Mouse (Mus musculus) spleen, postnatal 14 days (tissue): Measurements from ENCODE around the gene Clip2.

ENCODE experiments used
- DNase-seq, 2 experiments: peaks; one replicate each; pipeline ENCODE4 v3.0.0; 2021 to 2022; ENCODE audit warnings: low spot score in 2 of 2

Gene Clip2

DNA sequence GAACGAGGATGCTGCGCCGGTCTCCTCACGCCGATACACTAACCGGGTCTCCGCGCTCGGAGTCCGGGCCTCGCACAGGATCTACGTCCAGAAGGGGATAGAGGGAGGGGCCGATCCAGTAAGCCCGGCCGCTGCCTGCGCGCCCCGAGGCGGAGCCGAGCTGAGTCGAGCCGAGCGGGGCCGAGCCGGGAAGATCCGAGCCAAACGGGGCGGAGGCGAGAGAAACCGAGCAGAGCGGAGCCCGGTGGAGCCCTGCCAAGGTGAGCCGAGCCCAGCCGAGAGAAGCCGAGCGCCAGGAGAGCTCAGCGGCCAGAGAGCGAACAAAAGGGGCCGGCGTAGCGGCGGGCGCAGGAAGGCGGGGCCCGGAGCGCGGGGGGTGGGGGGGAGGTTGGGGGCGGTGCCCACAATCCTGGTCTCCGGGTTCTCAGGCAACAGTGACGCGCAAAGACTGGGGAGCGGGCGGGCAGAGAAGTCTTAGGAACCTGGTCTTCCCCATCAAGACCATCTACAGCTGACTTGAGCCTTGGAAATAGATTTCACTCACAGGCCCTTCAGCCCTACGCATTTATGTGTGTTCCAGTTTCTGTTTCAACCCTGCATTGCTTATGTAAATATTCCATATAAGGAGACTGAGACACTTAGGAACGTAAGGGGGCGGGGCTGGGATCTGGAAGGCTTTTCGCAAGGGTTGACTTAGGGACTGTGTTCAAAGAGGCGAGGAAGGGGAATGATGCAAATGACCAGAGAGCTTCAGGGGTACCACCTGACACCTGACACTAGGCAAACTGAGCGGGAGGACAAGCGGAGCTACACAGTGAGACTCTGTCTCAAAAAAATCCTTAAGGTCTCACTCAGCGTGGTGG, at the start of gene Clip2:
TSS of gene Clip2 (minus strand) at position 325 of the 863 bp plus-strand sequence.
- peak; percentile 72 to 86 for DNase-seq

DNA sequence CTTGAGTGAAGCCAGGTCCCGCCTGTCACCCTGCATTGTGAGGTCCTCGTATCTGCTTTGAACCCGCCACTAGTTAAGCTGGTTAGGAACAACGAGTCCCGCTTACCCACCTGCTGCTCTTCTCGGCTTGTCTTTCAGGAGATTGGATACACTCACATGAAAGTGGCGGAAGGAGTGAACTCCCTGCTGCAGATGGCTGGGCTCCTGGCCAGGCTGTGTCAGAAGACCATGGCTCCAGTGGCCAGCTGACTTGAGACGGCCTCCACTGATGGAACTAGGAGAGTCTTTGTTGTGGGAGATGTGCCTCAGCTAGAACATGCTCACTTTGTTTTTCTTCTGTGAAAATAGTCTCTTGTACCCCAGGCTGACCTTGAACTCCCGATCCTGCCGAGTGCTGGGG, 45.5 kb upstream of the Clip2 start:
- DNase-seq: no peak

DNA sequence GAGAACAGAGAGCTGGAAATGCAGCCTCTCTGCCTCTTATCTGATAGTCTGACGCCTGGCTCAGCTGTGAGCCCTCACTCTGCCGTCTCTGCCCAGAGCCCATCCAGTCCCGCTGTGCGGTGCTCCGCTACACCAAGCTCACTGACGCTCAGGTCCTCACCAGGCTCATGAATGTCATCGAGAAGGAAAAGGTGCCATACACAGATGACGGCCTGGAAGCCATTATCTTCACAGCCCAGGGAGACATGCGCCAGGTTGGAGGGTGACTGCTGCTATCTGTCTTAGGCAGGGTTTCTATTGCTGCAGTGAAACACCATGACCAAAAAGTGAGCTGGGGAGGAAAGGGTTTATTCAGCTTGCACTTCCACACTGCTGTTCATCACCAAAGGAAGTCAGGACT, 40.9 kb upstream of the Clip2 start:
- peak in 1 of 2 experiments; percentile 28 for DNase-seq

DNA sequence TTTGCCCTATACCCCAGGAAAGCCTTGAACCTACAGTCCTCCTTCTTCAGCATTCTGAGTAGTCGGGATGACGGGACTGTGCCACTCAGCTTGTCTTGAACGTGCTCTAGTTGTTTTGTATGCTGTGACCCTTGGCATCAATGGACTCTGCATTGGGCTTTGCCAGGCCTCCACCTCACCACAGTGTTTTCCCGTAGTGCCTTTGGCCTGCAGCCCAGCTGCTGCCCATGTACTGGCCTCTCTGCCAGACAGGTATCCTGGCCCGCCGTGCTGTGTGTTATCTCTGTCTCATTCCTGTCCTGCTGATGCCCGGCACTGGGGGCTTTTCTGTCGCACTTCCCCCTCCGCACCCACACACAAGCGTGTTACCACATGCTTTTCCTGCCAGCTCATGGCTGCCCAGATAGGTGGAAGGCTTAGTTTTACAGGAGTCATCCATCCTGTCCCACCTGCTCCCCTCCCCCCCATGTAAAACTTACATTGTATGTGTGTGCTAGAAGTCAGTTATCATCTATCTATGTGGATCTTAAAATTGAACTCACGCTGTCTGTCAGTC, 39.9 kb upstream of the Clip2 start:
- DNase-seq: no peak

DNA sequence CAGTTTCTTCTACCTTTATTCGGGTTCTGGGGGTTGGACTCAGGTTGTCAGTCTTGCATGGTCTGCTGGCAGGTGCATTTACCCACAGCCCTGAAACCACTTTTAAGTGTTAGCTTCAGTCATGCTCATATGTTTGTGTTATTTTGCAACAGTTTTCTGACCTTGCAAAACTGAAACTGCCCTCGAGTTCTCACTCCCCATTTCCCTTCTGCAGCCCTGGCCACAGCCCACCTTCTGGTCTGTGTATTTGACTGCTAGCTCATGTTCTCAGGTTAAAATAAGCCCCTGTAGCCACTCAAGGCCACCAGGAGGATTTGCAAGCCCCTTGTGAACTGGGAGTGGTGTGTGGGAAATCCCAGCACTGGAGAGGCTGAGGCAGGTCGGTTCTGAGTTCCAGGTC, 37.7 kb upstream of the Clip2 start:
- DNase-seq: no peak

DNA sequence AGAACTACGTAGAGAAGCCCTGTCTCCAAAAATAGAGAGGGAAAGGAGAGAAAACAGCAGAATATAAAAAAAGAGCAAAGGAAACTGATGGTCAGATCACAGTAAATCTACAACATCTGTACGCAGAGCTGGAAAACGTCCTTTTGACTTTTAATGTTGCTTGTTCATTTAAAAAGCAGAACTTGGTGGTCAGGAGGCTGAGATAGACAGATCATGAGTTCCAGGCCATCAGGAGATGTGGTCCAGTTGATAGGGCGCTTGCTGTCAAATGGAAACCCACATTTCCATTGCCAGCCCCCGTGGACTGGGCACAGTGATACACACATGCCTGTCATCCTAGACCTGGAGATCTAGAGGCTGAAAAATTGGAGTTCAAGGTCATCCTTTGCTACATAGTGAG, 32.6 kb upstream of the Clip2 start:
- DNase-seq: no peak

DNA sequence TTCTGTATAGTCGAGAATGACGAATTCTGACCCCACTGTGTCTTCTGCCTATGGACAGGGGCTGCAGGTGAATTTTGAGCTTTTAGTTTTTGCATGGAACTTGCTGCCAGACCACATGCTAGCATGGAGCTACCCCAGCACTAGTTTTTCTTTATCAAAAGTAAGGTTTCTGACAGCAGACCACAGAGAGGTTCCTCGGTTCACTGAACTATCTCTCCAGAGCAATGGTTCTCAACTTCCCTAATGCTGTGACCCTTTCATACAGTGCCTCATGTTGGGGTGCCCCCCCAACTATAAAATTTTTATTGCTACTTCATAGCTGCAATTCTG, 31.6 kb upstream of the Clip2 start:
- DNase-seq: no peak

DNA sequence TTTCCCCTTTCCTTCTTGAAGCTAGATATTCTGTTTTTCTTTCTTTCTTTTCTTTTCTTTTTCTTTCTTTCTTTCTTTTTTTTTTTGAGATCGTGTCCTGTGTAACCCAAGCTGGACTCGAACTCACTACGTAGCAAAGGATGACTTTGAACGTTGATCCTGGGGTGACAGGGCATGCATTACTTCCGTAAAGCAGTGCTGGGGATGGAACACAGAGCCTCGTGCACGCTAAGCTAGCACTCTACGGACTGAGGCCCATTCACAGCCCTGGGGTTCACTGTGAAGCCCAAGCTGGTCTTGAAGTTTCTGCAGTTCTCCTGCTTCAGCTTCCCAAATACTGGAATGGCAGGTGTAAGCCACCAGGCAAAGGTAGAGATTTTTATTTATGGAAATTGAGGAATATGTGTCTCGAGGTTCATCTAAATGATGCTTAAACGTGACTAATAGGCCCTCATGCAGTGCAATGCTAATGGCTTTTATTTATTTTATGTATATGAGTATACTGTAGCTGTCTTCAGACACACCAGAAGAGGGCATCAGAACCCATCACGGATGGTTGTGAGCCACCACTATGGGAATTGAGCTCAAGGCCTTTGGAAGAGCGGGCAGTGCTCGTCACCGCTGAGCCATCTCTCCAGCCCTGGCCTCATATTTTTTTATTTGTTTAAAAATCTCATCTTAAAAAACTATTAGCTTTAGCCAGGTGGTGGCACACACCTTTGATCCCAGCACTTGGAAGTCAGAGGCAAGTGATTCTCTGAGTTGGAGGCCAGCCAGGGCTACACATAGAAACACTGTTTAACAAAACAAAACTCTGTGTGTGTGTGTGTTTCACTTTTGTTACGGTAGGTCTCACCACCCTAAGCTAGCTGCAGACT, 31.0 kb upstream of the Clip2 start:
- no peak for DNase-seq

DNA sequence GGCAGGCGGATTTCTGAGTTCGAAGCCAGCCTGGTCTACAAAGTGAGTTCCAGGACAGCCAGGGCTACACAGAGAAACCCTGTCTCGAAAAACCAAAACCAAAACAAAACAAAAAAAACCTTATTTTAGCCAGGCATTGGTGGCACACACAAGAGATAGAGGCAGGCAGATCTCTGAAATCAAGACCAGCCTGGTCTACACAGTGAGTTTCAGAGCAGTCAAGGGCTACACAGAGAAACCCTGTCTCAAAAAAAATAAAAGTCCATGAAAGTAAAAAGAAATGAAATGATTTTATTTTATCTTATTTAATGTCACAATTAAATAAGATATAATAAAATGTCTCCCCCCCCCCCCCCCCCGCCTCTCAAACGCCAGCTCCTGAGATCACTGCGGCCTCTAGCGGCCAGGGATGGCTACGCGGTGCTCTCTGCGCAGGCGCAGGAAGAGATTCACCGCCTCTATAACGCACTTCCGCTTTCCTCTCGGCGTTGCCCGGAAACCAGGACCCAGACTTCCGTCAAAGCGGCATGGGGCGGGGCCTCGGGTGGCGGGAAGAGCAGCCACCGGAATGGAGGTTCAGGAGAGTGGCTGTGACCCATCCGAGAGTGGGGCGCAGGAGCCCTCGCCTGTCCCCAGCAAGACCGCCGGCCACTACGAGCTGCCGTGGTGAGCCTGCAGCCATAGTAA, 30.1 kb upstream of the Clip2 start:
- DNase-seq: peak; percentile 95 to 97

DNA sequence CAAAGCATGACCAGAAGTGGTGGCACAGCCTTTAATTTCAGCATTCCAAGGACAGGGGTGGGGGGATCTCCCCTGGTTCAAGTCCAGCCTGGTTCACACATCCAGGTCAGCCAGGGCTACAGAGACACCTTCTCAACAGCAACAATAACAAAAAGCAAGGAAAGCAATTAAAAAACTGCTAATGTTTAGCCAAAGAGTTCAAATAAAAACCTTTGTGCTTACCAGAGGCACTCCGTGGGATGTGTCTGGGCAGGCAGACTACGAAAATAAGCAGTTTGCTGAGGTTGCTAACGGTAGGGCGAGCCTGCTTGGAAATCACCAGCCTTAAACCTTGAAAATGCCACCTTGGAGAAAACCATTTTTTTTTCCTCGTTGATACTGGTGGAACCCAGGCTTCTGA, 28.9 kb upstream of the Clip2 start, which contains the start of gene Rfc2:
TSS of gene Rfc2 (plus strand) at position 221 of the 400 bp plus-strand sequence.
- no peak for DNase-seq

DNA sequence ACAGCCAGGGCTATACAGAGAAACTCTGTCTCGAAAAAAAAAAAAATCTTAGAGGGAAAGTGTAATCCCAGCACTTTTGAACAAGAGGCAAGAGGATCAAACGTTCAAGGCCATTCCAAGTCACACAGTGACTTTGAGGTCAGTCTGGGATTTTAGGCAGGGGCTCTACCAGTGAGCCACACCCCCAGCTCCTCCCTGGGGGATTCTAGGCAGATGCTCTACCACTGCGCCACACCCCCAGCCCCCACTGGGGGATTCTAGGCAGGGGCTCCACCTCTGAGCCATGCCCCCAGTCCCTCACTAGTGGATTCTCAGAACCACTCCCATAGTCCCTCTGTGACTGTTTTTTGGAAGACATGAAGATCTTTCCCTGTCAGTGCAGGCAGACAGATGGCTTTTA, 26.9 kb upstream of the Clip2 start:
- no peak for DNase-seq

DNA sequence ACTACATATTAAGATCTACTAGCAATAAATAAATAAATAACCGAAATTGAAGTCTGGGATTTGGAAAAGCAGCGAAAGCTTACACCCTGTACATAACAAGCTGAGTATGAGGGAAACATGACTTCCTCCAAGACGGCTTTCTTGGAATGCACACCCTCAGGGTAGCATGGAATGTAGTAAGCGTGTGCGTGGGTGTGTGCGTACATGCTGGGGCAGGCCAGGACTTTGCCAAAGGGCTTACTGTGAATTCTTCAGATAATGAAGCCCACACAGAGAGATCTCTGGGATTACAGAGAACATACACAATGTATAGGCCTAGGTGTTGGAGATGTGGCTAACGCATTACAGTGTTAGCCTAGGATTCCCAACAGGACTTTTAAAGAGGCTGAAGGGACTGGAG, 25.3 kb upstream of the Clip2 start:
- no peak for DNase-seq

DNA sequence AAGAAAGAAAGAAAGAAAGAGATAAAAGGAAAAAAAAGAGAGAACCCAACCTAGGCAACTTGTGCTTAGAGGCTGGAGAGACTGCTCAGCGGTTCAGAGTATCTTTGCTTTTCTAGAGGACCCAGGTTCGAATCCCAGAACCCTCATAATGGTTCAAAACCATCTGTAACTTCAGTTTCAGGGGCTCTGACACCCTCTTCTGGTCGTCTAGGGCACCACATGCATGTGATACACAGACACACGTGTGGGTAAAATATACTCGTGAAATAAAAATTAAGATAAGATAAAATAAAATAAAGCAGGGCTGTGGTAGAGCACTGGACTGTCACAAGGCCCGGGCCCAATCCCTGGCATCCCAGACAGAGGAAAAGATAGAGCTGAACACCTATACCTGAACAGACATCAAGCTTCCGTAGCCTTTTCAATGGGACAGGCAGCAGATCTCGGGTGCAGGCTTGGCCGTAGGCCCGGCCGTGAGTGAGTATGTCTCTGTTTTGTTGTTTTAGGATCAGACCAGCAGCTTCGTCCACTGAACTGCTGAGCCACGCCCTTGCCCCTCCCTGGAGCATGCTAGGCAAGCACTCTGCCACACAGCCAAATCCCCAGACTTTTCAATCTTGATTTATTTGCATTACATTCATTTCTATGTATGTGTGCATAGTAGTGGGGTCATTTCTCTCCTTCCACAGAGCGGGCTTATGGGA, 24.4 kb upstream of the Clip2 start:
- DNase-seq: no peak

DNA sequence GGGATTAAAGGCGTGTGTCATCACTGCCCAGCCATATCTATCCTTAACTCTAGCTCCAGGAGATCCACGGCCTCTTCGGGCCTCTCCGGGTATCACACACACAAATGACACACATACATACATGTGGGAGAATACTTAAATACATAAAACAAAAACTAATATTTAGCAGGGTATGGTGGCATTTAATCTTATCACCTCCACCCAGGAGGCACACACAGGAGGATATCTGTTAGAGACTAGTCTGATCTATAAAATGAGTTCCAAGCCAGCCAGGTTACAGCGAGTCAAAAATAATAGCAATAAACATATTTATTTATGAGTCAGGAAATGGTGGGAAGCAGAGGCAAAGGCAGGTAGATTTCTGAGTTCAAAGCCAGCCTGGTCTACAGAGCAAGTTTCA, 23.6 kb upstream of the Clip2 start:
- no peak for DNase-seq

DNA sequence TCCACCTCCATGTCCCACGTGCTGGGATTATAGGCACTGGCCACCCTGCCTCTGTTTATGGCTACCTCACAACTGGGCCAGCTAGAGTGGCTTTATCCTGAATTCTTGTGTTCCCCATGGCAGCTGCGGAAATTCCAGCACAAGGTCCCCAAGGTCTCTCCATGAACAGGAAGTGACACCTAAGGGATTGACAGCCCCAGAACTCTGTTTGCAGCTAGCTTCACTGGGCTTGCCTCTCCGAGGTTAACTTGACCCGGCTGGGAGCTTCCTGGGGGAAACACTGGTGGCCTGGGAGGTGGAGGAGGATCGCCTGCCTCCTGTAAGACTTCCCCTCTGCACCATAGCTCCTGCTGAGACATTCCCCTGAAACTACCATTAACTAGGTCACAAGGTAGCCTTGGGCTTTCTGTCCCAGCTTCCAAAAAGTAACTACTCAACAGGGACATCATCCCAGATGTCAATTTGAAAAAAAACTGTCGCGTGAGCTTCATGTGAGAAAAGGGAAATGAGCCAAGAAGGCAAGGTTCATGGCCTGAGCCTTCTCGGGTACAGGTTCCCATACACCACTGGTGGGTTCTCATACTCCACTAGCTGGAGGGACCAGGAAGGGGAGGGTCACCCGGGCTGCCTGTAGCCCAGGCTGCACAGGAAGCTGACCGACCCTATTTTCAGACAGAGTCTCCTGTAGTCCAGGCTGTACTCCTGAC, 20.4 kb upstream of the Clip2 start:
- DNase-seq: no peak

DNA sequence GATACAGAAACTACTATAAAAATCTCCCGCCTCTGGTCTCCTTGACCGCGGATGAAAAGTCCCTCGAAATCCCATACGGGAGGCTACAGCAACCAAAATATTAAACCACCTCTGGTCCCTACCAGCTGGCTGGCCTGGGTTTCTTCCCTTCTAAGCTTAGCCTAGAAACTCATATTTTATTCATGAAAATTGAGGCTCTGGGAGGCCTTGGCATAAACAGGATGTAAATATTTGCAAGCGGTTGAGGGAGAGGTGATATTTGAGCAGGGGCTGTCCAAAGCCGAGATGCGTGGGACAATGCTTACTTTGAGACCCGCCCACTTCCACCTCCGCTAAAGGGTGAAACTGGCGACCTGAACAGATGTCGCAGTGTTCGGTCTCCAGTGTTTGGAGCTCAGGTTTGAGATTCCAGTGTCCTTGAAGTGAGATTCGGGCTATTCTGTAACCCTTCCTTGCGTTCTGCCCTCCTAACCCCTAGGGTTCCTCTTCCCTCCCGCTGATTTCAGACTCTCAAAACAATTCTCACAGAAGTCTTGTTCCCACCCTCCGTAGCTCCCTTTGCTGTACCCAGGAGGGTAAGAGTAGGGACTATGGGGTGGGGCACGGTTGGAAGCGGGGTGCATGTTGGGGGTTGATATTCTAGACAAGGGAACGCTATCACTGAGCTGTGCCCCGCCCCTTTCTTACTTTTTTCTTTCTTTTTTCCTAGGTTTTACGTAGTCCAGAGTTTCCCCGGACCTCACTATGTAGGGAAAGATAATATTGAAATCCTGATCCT, 19.7 kb upstream of the Clip2 start:
- no peak for DNase-seq

DNA sequence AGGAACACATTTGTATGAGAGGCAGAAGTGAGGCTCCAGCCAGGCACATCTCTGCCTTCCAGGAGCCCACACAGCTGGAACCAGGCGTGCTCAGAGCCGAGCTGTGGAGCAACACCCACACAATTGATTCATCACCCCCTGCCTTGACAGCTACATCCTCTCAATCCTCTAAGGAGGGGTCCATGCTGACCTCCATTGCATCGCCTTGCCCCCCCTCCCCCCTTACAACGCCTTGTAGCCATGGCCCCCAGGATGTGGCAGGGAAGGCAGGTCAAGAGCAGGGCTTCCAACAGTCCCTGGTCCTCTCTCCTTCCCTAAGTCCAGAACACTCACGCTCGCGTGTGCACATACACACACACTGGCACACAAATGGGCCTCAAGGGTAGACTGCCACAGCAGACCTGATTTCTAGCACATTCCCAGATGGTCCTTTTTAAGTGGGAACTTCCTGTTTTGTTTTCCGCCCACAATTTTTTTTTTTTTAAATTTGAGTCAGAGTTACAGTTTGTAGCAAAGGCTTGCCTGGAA, 16.8 kb upstream of the Clip2 start:
- no peak for DNase-seq

DNA sequence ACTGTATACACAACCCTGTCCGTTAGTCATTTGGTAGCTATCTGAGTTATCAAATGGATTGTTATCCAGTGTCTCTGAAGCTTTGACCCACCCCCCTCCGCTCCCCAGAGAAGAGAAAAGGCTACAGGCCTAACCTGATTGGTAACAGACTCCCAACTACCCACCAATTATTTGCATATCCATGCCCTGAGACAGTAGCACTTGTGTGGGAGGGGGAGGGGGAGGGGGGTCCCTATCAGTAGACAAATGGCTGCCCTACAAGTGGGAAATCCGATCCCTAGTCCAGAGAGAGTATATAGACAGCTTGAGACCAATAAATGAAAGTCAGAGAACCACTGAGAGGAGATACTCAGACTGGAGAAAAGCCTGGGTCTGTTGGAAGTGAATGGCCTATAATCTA, 15.8 kb upstream of the Clip2 start:
- DNase-seq: no peak

DNA sequence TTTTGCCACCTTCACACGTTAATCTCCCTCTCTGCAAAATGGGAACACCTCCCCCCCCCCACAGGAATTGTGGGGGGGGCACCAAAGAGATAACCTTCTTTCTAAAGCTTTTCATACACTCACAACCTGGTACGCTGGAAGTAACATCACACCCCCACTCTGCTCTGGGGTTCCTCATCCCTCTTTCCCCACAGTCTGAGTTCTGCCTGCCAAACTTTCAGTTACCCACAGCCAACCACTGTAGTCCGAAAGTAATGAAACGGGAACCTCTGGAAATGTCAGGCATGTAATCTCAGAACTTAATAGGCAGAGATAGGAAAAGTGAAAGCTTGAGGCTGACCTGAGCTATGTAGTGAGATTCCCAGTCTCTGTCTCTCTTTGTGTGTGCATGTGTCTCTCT, 15.2 kb upstream of the Clip2 start:
- no peak for DNase-seq

DNA sequence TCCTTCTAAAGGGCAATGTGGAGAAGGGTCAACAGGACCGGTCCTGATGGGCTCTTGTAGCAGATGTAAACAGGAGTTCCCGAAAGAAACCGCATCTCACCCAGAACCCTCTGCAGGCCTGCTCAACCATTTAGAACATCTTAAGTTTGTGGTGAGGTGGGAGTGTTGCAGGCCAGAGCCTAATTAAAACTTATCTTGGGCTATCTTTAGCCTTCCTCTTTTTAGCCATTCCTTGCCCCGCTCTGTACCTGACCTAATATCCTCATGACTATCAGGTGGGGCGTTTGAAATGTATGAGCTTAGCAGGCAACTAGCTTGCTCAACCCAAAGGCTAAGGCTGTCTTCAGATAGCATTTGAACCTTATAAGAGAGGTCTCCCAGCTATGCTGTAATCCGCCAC, 13.5 kb upstream of the Clip2 start:
- DNase-seq: no peak
